Mouse (Mus musculus): Measurements from ENCODE around the gene Bak1.

Gene Bak1

GRCm38 (mm10) chr17:26979426-26979825, 49.4 kb downstream of the Bak1 start:
- DNase-seq (ENCODE audit: low spot score), result no peak

GRCm38 (mm10) chr17:26977354-26977753, 51.5 kb downstream of the Bak1 start:
- DNase-seq (ENCODE audit: low spot score), result peak; percentile 21

GRCm38 (mm10) chr17:26975415-26975814, 53.4 kb downstream of the Bak1 start:
- no peak for DNase-seq (ENCODE audit: low spot score)

- DNase-seq (ENCODE audit: low spot score), result no peak
These were observed 54.3 kb downstream of the Bak1 start for GRCm38 (mm10) chr17:26974547-26974946.

GRCm38 (mm10) chr17:26972703-26973574, 55.9 kb downstream of the Bak1 start, which contains the start of gene Zbtb9:
TSS of gene Zbtb9 (plus strand) at chr17:26973167.
- peak; percentile 96 for DNase-seq (ENCODE audit: low spot score)

GRCm38 (mm10) chr17:26972107-26972506, 56.7 kb downstream of the Bak1 start:
- no peak for DNase-seq (ENCODE audit: low spot score)

- no peak for DNase-seq (ENCODE audit: low spot score)
These were observed 57.4 kb downstream of the Bak1 start for GRCm38 (mm10) chr17:26971247-26971905.

GRCm38 (mm10) chr17:26970221-26970620, 58.6 kb downstream of the Bak1 start:
- DNase-seq (ENCODE audit: low spot score), result no peak
